Mouse (Mus musculus) R1 (cell line): Measurements from ENCODE around the gene Prdm5.
A peak's percentile ranks its signal among the peaks of the same experiment; 100 is the strongest.

Source experiments
- DNase-seq: peaks from one replicate; pipeline ENCODE4 v3.0.0-alpha.2; 2018; ENCODE audit warnings: low read depth, low spot score

Prdm5 gene

DNA sequence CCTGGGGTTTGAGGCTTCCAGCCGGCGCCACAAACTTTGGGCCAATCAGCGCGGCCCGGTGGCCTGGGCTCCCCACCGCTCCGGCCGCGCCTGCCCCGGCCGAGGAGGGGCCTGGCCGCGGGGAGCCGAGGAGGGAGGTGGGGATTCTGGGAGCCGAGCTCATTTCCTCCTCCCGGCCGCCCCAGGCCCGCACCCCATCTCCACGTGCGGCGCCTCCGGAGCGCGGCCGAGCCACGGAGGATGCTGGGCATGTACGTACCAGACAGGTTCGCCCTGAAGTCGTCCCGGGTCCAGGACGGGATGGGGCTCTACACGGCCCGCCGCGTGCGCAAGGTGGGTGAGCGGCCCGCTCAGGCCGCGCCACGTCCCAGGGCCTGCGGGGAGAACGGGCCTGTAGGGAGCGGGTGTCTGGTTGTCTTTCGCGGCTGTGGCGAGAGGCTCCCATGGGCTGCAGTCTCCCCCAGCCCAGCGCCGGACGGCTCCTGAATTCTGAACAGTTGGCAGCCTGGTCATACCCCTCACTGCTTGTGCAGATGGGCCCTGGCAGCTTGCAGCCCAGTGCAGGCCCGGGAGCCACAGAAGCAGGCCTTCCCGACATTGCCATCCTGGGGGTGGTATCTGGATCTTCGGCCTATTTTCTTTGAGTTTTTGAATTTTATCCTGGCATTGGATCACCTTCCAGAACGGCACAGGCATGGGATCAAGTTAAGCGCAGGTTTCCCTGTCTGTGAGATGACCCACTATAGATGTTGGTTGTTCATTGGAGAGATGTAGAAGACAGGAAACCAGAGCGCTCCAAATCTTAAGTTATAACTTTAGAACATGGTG is at the start of gene Prdm5:
Gene Prdm5 (plus strand): TSS at position 128 of the 828 bp plus-strand sequence.
- peak; percentile 76 for DNase-seq

DNA sequence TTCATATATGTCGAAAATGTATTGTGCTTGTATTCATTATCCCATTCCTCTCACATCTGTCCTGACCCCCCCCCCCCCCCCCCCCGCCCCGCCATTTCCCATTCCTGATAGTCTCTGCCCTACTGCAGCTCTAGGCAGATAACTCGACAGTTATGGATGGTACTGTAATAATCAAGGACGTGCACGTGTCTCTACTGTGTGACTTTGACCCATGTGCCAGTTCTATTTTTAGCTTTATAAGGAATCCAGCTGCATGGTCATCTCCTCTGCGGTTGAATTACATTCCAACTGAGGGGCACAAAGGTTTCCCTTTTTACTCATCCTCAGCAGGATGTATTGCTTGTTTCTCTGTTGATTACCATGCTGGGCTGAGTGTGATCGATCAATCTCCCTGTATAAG is 39.3 kb upstream of the Prdm5 start:
- no peak for DNase-seq

DNA sequence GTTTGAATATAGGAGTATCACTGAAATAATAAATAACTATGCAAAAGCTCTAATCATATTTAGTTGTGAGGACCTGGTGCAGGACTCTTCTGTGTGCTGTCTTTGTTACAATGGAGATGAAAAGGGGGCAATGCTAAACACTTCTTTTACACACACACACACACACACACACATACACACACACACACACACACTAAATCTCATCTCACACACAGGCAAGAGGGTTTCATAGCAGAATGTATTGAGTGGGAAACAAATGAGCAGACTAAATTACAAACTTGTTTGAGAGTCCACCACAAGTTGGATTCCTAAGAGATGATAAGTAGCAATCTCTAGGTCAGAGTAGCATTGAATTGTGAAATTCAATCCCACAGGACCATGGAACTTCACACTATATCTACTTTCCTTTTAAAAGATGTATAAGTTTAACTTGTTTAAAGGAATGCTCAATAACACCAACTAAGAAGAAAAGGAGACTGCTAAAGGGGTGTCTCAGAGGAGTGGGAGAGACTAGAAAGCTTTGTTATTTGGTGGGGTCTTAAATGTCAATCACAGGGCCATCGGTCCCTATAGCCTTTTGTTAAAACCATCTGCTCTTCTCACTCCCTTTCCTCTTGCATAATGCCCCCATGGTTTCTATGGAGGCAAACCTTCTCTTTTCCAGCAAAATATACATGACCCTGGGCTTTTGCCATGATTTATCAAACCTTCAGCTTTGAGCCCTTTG is 35.5 kb upstream of the Prdm5 start:
- DNase-seq, result no peak

DNA sequence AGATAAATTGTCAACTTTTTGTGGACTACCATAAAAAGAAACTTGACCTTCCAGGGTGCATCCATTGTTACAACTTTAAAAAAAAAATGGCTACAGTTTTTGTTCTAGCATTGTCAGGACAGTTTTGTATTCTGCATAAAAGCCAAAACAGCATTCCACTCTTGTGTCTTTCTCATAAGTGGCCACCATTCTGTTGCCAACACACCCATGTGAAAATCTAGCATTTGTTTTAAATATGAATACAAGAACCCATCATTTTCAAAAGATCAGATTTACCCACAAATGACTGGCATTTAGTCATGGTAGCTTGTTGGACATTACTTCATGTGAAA is 35.0 kb upstream of the Prdm5 start:
- no peak for DNase-seq

DNA sequence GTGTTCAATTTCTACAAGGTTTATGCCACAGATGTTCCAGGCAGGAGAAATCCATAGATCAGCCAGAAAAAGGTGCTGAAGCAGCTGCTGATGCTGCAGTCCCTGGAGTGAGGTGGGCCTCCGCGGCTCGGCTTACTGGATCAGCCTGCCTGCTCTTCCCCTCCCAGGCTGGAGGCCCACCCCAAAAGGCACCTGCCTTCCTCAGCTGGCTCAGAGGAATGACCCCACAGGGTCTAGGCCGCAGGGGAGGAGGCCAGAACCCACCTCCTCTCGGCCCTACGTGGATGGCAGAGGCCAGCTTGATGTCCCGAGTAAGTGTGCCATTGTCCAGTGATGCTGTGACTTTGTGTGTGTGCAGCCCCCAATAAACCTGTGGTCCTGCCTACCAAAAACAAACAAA is 20.6 kb upstream of the Prdm5 start:
- DNase-seq, result no peak

DNA sequence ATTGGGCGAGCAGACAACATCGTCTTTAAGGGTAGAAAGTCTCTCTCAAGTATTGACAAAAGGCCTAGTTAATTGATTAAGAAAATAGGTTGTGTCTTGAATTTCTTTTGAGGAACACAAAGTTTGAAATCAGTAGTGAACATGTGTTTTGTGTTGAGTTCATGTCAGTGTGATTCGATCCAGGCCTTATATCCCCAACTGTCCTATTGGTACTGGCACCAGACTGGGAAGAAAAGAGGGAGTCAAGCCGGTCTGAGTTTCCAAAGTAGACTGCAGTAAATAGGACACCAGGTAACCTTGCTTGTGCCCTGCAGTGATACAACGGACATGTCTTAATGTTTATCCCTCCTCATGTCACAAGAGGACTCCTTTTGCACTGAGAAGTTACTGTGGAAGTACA is 19.6 kb upstream of the Prdm5 start:
- DNase-seq, result no peak

DNA sequence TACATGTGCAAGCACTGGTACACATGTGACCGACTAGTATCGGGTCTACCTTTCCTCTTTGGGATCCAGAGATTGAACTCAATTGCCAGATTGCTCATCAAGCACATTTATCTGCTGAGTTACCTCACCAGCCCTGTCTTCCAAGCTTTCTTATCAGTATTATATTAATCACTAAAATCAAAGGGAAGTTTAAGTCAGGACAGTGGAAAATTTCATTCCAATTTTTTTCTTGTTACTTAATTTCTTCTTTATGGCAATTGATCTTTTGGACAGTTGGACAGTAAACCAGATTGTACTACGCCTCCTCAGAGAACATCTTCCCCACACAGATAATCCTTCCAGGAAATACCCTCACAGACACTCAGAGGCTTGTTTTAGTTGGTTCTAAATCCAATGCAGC is 18.7 kb upstream of the Prdm5 start:
- DNase-seq, result no peak

DNA sequence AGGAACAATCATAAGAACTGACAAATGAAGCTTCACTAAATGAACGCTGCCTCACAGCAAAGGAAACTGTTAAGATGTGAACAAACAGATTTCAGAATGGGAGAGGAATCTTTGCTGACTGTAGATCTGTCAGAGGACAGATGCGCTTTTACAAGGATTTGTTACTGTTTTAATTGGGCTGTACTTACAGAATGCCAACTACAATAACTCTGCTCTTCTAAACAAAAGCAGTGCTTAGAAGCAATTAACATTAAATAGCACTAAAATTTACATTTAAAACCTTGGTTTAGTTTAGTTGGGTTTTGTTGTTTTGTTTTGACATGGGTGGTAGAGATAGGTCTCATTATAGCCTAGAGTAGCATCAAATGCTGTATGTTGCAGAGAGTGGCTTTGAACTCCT is 14.3 kb upstream of the Prdm5 start:
- DNase-seq, result no peak

DNA sequence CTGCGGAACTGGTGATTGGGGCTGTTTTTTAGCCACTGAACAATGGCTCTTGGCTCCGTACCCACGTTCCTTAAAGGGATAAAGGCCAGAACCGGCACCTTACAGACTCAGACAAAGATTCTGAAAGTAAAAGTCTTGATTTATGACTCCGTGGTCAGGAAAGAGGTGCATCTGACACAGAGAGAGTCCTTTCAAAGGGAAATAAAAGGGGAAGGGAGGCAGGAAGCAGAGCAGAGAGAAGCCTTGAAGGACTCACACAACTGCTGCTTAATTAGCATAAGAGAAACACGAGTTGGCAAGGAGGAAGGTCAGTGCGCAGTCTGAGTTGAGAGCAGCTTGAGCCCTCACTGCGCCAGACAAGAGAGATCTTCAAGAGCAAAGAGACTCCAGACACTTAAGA is 13.7 kb upstream of the Prdm5 start:
- peak; percentile 98 for DNase-seq

DNA sequence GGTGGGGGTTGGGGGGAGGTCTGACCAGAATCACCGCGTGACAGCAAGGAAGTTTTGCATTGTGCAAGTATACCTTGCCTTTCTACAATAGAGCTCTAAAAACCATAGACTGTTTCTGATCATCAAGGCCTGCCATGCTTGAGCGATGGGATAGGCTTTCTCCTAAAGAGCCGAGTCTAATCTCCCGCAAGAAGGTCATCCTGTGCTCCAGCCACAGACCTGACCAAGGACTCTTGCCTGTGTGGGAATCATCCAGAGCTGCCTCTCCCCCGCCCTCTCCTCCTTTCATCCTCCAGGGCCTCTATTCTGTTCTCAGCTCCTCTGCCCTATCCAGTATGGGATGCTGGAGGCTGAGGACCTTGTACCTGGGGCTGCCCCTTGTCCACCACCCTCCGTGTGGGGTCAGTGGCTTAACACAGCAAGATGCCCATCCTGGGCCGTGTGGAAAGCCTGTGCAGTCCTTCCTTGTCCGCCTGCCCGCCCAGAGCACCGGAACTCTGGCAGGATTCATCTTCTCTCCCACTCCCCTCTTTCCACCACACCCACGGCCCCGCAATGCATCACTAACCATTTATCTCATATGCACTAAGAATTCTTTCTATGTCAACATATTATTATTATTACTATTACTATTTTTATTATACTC is 12.9 kb upstream of the Prdm5 start:
- peak; percentile 57 for DNase-seq

DNA sequence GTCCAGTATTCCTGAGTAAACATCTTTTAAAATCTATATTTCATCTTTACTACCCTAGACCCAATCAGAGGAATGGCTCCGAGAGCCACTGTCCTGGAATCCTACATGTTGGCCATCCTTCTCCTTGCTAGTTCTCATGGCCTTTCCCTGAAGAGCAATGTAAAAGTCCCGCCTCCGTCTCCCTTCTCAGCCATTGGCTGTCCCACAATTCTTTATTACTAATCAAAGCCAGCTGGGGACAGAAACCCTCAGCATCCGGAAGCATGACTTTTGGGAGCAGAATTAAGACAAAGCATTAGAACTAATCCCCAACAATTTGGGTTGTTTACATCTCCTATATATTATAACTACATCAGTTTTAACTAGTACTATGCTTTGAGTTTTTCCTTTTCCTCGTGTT is 10.9 kb upstream of the Prdm5 start:
- DNase-seq, result peak; percentile 52

DNA sequence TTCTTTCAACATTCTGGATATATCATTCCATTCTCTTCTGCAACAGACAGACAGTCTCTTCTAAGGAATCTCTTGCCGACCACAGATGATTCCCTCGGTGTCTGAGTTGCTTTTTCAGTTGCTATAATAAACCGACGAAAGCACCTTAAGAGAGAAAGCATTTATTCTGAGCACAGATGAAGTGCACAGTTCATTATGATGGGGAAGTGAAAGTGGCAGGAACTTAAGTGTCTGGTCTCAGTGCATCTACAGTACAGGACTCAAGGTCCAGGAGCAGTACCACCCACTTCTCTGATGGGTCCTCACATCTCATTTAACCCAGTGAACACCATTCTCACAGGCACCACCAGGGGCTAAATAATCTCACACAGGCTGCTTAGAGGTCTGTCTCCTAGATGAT is 5.2 kb upstream of the Prdm5 start:
- no peak for DNase-seq

DNA sequence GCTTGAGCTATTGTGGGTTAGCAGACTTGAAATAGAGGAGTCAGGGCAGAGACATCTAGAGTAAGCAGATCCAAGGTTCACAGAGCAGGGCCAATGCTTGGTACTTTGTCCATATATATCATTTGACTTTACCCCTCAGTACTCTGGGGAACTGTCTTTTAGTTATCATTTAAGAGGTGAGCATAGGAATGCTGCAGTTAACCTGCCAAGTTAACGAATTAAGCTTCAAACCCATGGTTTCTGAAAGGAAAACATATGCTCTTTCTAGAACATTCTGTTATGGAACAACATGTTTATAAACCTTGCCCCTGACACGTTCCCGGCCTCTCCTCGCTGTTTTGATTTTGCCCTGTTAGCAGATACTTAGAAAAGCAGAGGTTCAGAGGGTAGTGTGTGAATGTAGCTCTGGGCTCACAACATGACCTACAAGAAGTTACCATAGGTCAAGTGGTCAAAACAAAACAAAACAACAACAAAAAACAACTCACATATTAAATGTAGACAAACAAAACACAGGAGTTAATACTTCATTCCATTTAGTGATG is 973 bp downstream of the Prdm5 start:
- no peak for DNase-seq

DNA sequence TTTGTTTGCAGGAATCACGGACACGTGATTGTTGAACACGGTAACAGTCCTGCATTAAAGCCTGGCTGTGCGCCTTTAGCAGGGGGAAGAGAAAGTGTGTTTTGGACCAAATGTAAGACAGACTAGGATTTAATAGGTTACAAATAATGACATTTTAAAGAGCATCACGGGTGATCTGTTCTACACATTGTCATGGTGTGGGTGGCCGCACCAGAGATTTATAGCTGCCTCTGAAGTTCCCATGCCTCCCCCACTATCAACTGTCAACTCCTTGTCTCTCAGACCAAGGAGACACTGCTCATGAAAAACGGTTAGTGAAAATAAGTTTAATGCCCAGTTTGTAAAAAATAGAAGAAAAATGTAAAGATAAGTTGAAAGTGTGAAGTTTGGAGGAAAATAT is 2.7 kb downstream of the Prdm5 start:
- no peak for DNase-seq

DNA sequence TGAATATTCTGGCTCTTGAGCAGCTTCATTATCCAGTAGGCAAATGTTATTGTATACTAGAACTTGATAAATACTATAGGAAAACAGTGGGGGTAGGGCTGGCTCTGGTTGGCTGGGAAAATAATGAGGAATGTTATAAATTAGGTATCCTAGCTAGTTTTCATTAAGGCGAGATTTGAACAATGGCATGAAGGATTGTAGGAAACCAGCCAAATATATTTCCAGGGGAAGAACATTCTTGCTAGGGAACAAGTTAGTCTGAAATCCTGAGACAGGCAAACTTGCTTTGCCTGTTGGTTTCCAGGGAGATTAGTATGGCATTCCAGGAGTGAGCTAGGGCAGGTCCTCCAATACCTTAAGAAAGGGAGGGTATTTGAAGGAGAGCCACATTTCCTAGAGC is 4.9 kb downstream of the Prdm5 start:
- DNase-seq, result no peak

DNA sequence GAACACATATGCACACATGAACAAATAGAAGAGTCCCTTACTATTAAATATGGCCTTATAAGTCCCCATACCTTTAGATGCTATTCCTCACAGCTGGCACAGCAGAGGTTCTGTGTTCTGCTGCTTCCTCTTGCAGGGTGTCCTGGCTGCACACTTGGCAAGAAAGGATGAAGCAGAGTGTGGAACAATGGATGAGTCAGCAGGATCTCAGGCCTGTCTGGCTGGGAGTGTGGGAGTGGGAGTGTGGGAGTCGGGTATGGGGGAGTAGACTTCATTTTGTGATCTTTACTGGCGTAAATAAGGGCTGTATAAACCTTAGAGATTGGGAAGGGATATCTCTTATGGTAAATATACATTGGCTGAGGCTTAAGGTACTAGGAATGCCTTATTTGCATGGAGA is 14.1 kb downstream of the Prdm5 start:
- peak; percentile 63 for DNase-seq

DNA sequence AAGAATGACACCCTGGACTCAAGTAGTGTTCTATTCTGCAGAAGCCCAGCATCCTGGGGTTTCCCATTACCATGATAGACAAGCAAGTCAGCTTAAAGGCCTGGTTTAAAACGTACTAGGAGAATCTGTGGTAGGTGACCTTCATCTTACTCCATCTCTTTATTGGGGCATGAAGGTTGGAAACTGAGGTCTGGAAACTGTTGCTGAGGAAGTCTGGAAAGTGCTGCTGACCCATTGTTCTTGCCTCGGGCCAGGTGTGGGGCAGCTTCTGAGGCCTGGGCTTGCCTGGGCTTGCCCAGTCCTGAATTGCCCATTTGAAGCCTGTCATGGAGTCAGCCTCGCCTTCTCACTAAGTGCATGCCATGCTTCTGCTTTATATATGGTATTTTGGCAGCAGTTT is 17.8 kb downstream of the Prdm5 start:
- peak; percentile 94 for DNase-seq

DNA sequence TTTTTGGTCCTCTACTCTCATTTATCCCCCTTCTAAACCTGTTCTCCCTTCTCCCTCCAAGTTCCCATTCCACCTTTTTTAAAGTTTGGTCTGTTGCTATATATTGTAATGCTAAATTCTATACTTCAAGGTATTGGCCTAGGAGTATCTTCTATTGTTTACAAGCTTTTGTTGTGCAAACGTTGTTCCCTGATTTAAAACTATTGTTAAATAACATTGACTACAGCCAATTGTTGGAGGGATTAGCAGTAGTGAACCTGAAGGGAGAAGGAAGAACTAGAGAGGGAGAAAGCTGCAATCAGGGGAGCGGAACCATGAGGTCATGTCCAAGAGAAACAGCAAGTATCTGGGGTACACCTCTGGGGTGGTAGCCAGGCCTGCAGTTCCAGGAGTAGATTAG is 18.5 kb downstream of the Prdm5 start:
- DNase-seq, result peak; percentile 94

DNA sequence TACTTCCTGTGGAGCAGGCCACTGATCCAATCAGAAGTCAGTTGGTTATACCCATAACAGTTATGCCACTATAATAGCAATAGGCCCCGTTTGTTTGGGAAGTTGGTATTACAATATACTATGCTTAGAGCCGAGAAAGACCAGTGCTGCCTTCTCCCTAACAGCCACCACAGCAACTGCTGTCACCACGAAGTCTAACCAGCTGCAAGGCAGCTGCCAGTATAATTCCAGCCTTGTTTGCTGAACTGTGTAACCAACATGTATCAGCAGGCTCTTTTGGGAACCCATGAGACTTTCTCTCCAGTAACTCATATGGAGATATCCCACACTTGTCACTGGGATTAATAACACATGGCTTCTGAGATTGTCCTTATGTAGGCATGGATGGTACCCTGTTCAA is 19.6 kb downstream of the Prdm5 start:
- DNase-seq, result no peak

DNA sequence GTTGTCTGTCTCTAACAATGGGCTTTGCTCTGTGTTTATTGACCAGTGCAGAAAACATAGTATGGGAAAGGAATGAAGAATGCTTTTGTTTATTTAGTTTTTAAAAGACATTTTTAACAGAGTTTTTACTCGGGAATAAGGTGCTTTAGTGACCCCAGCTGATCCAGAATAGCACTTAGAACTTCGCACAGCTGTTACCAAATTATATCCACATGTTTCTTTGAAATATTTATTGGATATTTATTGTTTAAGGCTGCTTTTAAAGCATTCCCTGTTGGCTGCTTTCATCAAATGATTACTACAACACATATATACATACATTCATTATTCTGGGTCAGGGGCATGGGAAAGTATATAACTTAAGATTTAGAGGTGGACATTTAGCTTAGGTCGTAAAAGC is 32.9 kb downstream of the Prdm5 start:
- no peak for DNase-seq

DNA sequence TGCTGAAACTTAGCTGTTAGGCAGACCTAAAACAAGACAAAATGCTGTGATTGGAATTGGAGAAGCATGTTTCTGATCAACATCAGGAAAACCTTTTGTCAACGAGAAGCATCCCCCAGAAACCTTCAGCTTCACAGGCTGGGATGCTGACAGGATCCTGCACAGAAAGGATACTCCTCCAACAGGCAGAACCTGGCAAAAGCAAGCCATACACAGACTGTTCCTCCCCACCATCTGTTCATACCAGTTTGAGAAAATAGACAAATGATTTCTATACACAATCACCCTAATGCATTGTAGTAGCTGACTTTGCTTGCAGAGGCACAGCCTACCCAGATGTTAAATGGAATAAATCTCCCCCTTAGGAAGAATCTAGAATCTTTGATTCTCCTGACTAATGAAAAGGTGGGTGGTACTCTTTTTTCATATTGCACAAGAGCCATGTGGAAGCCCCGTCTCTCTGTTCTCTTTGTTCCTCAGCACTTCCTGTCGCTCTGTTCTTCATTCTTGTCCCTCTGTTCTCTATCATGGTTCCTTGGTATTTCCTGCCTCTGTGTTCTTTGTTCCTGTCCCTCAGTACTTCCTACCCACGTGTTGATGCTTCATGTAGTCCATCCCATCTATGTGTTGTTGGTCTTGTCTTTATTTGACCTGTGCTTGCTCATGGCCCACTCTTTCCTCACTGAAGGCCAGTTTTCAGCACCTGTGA is 39.4 kb downstream of the Prdm5 start:
- DNase-seq, result peak; percentile 28

DNA sequence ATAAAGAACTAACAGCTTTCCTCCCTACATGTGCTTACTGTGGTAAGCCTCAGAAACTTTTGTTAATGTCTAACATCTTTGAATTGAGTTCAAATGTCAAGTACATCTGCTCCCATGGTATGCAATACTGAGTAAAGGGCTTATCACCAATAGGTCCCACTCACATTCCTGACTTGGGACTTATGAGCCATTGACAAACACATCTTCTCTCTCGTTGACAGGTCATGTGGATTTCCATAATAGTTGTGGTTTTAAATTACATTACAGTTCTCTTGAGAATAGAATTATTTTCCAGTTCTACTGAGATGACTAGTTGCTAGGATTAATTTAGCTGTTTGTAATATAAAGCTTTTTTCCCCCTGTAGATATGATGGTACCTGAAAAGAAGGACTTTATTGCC is 49.9 kb downstream of the Prdm5 start:
- no peak for DNase-seq
